ENCODE assay signal across 8 mouse cellular contexts in the genomic region with DNA sequence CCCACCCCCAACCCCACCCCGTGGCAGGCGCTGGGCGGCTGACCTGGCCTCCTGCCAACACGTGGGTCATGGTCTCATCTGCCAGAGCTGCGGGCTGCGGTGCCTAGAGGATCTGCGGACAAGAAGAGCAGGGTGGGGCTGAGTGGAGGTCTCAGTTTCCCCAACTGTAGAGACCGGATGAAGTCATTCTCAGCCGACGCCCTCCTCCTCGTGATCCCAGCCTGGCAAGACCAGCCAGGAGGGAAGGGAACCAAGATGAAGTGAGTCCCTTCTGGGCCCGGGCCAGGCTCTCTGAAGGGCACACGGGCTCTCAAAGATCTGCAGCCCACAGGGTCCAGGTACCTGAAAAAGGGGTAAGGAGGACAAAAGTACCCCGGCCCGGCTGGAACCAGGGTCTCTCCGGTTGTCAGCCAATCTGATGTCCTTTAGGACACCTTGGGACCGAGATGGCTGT. TPM values are rescaled to one million over a fixed set of nuclear protein-coding genes. Genes with fewer than 3 reads are reported as not detected.
A peak's percentile ranks its signal among the peaks of the same experiment; 100 is the strongest.
DNase-seq lines count a peak whose midpoint lies in the region; ATAC-seq lines count a peak whose summit lies in the region.

No protein-coding gene starts in this region.

- H3K36me3 ChIP-seq in kidney, embryonic 14.5 days (ENCODE audit: control insufficient read depth, insufficient read depth, low read length) = no peaks in the 10 kb centered on the region

- DNase-seq in kidney, adult 9 months = no peak
- peak; percentile 35 for DNase-seq in MN1 (ENCODE audit: low spot score)
- DNase-seq in heart, postnatal 10 days = peak; percentile 61 to 63
- peak; percentile 35 for DNase-seq in lung, postnatal 10 days
- DNase-seq in urinary bladder, postnatal 36 days (ENCODE audit: low spot score in 2 of 2) = no peak
- no peak for DNase-seq in thymus, adult 18-20 months

- ATAC-seq in kidney, embryonic 14.5 days (ENCODE audit: low FRiP score, low TSS enrichment) = no peak
- ATAC-seq in monocyte, adult 5-6 weeks (replicated peaks; ENCODE audit: insufficient number of reproducible peaks, low FRiP score, low TSS enrichment, poor library complexity, severe bottlenecking) = no peak

- no peak overlapping the region for H3K27ac ChIP-seq in kidney, embryonic 14.5 days (ENCODE audit: low read depth, low read length)

- H3K4me3 ChIP-seq in kidney, embryonic 14.5 days (ENCODE audit: low read length) = peak overlapping the region; percentile 30

- H3K9me3 ChIP-seq in kidney, embryonic 14.5 days (ENCODE audit: control insufficient read depth, low read length) = no peaks in the 10 kb centered on the region

- H3K4me2 ChIP-seq in kidney, embryonic 14.5 days (replicated peaks; ENCODE audit: low read depth, low read length) = peak overlapping the region; percentile 41; the same call in 1 of the 2 replicates

- intact Hi-C loops in heart, postnatal 10 days (cut with DNase I) = loop anchor here (10.0 kb wide), 1 partner anchor 173 kb away; a partner anchor contains a TSS

- H3K9ac ChIP-seq in kidney, embryonic 14.5 days (ENCODE audit: low read depth, low read length) = no peak overlapping the region

- peaks cover 17% of the 10 kb centered on the region for H3K4me1 ChIP-seq in kidney, embryonic 14.5 days (ENCODE audit: control insufficient read depth, insufficient read depth, low read length)

- 8% methylated on average over 17 of the region's 17 CpGs for WGBS in kidney, embryonic 14.5 days

- H3K27me3 ChIP-seq in kidney, embryonic 14.5 days (ENCODE audit: control insufficient read depth, insufficient read depth, low read length) = peaks cover 96% of the 10 kb centered on the region

RNA-seq across cellular contexts. Expression of a gene that starts 0.7 kb away (rescaled TPM):
- polyA plus RNA-seq in kidney, embryonic 14.5 days (2014; fragmentation: Nextera tagmentation; extraction: Ambion mirVana) = 1.2 and 2.7 TPM in 2 replicates
- total RNA-seq in heart, postnatal 10 days (2021) = 10 to 100 TPM; 36.9 to 42.9 TPM
- 0.10 to 0.43 TPM in 2 of 3 replicates, not detected in the other for total RNA-seq in monocyte, adult 5-6 weeks (2017)

RNA-seq across cellular contexts. Expression of a gene that starts 8.7 kb away (rescaled TPM):
- polyA plus RNA-seq in kidney, embryonic 14.5 days (2014; fragmentation: Nextera tagmentation; extraction: Ambion mirVana) = 0.62 and 0.66 TPM in 2 replicates
- total RNA-seq in heart, postnatal 10 days (2021) = under 1 TPM in 1 of 2 experiments, not detected in 1; 0.25 TPM
- total RNA-seq in monocyte, adult 5-6 weeks (2017) = not detected in 3 replicates

RNA-seq across cellular contexts. Expression of a gene that starts 17.8 kb away (rescaled TPM):
- polyA plus RNA-seq in kidney, embryonic 14.5 days (2014; fragmentation: Nextera tagmentation; extraction: Ambion mirVana) = 5.6 and 7.1 TPM in 2 replicates
- 1 to 10 TPM; 2.2 to 2.4 TPM for total RNA-seq in heart, postnatal 10 days (2021)
- total RNA-seq in monocyte, adult 5-6 weeks (2017) = not detected in 3 replicates

RNA-seq across cellular contexts. Expression of a gene that starts 18.2 kb away (rescaled TPM):
- polyA plus RNA-seq in kidney, embryonic 14.5 days (2014; fragmentation: Nextera tagmentation; extraction: Ambion mirVana) = 6.2 and 8.1 TPM in 2 replicates
- total RNA-seq in heart, postnatal 10 days (2021) = 1 to 10 TPM; 1.7 to 1.8 TPM
- 0.57 TPM in 1 of 3 replicates, not detected in the others for total RNA-seq in monocyte, adult 5-6 weeks (2017)

RNA-seq across cellular contexts. Expression of a gene that starts 27.2 kb away (rescaled TPM):
- polyA plus RNA-seq in kidney, embryonic 14.5 days (2014; fragmentation: Nextera tagmentation; extraction: Ambion mirVana) = 36.1 and 40.5 TPM in 2 replicates
- total RNA-seq in heart, postnatal 10 days (2021) = 10 to 100 TPM; 15.3 to 17.9 TPM
- 23.5 to 28.1 TPM (median 27.6 TPM) in 3 replicates for total RNA-seq in monocyte, adult 5-6 weeks (2017)

Comparison
In these comparisons a context has a peak if more than half of its experiments do, and no peak if none do; other contexts are left out.
1. DNase-seq: peak in MN1 (single experiment), heart, postnatal 10 days (2 of 2) and lung, postnatal 10 days (single experiment); none in kidney, adult 9 months (single experiment), urinary bladder, postnatal 36 days (0 of 2) and thymus, adult 18-20 months (0 of 2).
2. RNA of a gene that starts 0.7 kb away (total RNA-seq): 36.9 to 42.9 TPM in heart, postnatal 10 days; 0.10 to 0.43 TPM in monocyte, adult 5-6 weeks; every median in the first group is over 10 times any median in the second.